In the genomic region with DNA sequence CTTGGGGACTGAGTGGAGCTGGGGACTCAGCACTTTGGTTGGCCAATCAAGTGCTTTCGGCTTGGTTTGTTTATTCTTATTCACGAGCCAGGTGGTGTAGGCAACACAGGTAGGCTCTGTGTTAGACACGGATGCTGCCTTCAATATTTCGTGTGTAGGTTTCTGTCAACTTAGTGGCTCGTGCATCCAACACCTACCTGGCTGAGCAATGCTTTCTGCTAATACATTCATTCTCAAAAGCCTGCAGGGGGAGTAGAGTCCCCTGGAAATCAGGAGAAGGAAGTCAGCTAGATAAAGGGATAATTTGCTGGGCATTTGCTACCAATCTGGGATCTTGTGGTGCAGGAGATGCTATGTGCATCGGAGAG, we compare ENCODE assay signal across 8 mouse cellular contexts. TPM values are rescaled to one million over a fixed set of nuclear protein-coding genes. Genes with fewer than 3 reads are reported as not detected.
DNase-seq lines count a peak whose midpoint lies in the region; ATAC-seq and TF ChIP-seq lines count a peak whose summit lies in the region.

No protein-coding gene starts in this region.

- peak overlapping the region; percentile 98 for H3K4me2 ChIP-seq in limb, embryonic 13.5 days (replicated peaks)

- H3K27ac ChIP-seq in cerebellum, adult 2 months (ENCODE audit: insufficient read depth, low read length), result no peak overlapping the region
- H3K27ac ChIP-seq in spleen, adult 2 months (ENCODE audit: insufficient read depth, low read length), result peak overlapping the region; percentile 72
- H3K27ac ChIP-seq in limb, embryonic 13.5 days, result no peak overlapping the region

- no peaks in the 10 kb centered on the region for H3K9me3 ChIP-seq in limb, embryonic 13.5 days

- no peak for ATAC-seq in limb, embryonic 13.5 days (ENCODE audit: low FRiP score, low read depth)
- ATAC-seq in granulocyte monocyte progenitor cell, adult 5-6 weeks (replicated peaks; ENCODE audit: poor library complexity, severe bottlenecking), result no peak

- 7% methylated on average over 6 of the region's 6 CpGs for WGBS in cerebellum, adult 2 months
- 18% methylated on average over 6 of the region's 6 CpGs for WGBS in spleen, adult 2 months
- 36% methylated on average over 6 of the region's 6 CpGs for WGBS in limb, embryonic 13.5 days

- H3K4me3 ChIP-seq in cerebellum, adult 2 months (replicated peaks; ENCODE audit: insufficient read depth, low read depth, low read length), result peak overlapping the region; percentile 60
- H3K4me3 ChIP-seq in spleen, adult 2 months (ENCODE audit: extremely low read depth, insufficient read depth, insufficient read length), result peak overlapping the region; percentile 66
- peak overlapping the region; percentile 68 for H3K4me3 ChIP-seq in limb, embryonic 13.5 days

- peaks cover 6% of the 10 kb centered on the region for H3K36me3 ChIP-seq in spleen, adult 2 months (ENCODE audit: control insufficient read depth, insufficient read depth, low read length)
- H3K36me3 ChIP-seq in limb, embryonic 13.5 days, result no peaks in the 10 kb centered on the region; the same call in 1 of the 2 replicates

- TF ChIP-seq CTCF in cerebellum, adult 2 months (IDR thresholded peaks at IDR 0.05; ENCODE audit: borderline replicate concordance, insufficient read depth, low read depth, low read length), result no peak
- TF ChIP-seq CTCF in spleen, adult 2 months (IDR thresholded peaks at IDR 0.05; ENCODE audit: extremely low read depth, insufficient read depth, insufficient read length, insufficient replicate concordance), result no peak

- no peak for TF ChIP-seq POLR2A in cerebellum, adult 2 months (IDR thresholded peaks at IDR 0.05; ENCODE audit: borderline replicate concordance, insufficient read depth, low read length)
- no peak for TF ChIP-seq POLR2A in spleen, adult 2 months (IDR thresholded peaks at IDR 0.05; ENCODE audit: low read depth, low read length)

- DNase-seq in cerebellum, adult 2 months, result no peak
- no peak for DNase-seq in cerebellum, postnatal 25 days
- no peak for DNase-seq in spleen, adult 2 months (ENCODE audit: low read depth in 1 of 2, low spot score in 2 of 2)
- DNase-seq in spleen, postnatal 4 days (ENCODE audit: low spot score in 2 of 2), result no peak
- DNase-seq in telencephalon, adult 2 months (ENCODE audit: low read depth, low spot score), result peak; percentile 22
- no peak for DNase-seq in adrenal gland, postnatal 14 days

- no peaks in the 10 kb centered on the region for H3K4me1 ChIP-seq in cerebellum, adult 2 months (ENCODE audit: control insufficient read depth, insufficient read depth, low read length)
- peaks cover 6% of the 10 kb centered on the region for H3K4me1 ChIP-seq in spleen, adult 2 months (ENCODE audit: control insufficient read depth, insufficient read depth, insufficient read length)
- H3K4me1 ChIP-seq in limb, embryonic 13.5 days, result peaks cover 14% of the 10 kb centered on the region

- peak overlapping the region; percentile 81; the same call in 1 of the 2 replicates for H3K9ac ChIP-seq in limb, embryonic 13.5 days

- H3K27me3 ChIP-seq in cerebellum, adult 2 months (ENCODE audit: control insufficient read depth, insufficient read depth, low read length), result no peaks in the 10 kb centered on the region
- no peaks in the 10 kb centered on the region for H3K27me3 ChIP-seq in spleen, adult 2 months (ENCODE audit: control insufficient read depth, insufficient read depth, low read length)
- H3K27me3 ChIP-seq in limb, embryonic 13.5 days, result no peaks in the 10 kb centered on the region

RNA-seq across cellular contexts. Expression of gene Cmpk2, which starts 1.0 kb away (rescaled TPM):
- polyA plus RNA-seq in cerebellum, adult 2 months (2012; rRNA removed), result 13.2 and 14.0 TPM in 2 replicates
- polyA plus RNA-seq in spleen, adult 2 months (2012; rRNA removed), result 8.3 and 11.5 TPM in 2 replicates
- polyA plus RNA-seq in limb, embryonic 13.5 days (2015; fragmentation: Nextera tagmentation; extraction: Ambion mirVana), result 7.2 and 8.5 TPM in 2 replicates
- total RNA-seq in granulocyte monocyte progenitor cell, adult 5-6 weeks (2014; fragmentation: Nextera tagmentation), result 12.7 and 31.5 TPM in 2 replicates
- 8.9 and 12.2 TPM in 2 replicates for total RNA-seq in granulocyte monocyte progenitor cell, adult 5-6 weeks (2017)
- 17.1 and 18.2 TPM in 2 replicates for total RNA-seq in adrenal gland, postnatal 14 days (2021)

RNA-seq across cellular contexts. Expression of gene Rsad2, which starts 13.8 kb away (rescaled TPM):
- 0.46 and 0.70 TPM in 2 replicates for polyA plus RNA-seq in cerebellum, adult 2 months (2012; rRNA removed)
- polyA plus RNA-seq in spleen, adult 2 months (2012; rRNA removed), result 17.2 and 19.8 TPM in 2 replicates
- polyA plus RNA-seq in limb, embryonic 13.5 days (2015; fragmentation: Nextera tagmentation; extraction: Ambion mirVana), result 1.3 and 1.4 TPM in 2 replicates
- not detected in 2 replicates for total RNA-seq in granulocyte monocyte progenitor cell, adult 5-6 weeks (2014; fragmentation: Nextera tagmentation)
- 0.78 TPM in 1 of 2 replicates, not detected in the other for total RNA-seq in granulocyte monocyte progenitor cell, adult 5-6 weeks (2017)
- 26.6 and 27.1 TPM in 2 replicates for total RNA-seq in adrenal gland, postnatal 14 days (2021)

RNA-seq across cellular contexts. Expression of gene Rnf144a, which starts 55.0 kb away (rescaled TPM):
- 13.8 and 16.4 TPM in 2 replicates for polyA plus RNA-seq in cerebellum, adult 2 months (2012; rRNA removed)
- polyA plus RNA-seq in spleen, adult 2 months (2012; rRNA removed), result 15.8 and 17.7 TPM in 2 replicates
- 49.9 and 60.6 TPM in 2 replicates for polyA plus RNA-seq in limb, embryonic 13.5 days (2015; fragmentation: Nextera tagmentation; extraction: Ambion mirVana)
- 26.1 and 33.5 TPM in 2 replicates for total RNA-seq in granulocyte monocyte progenitor cell, adult 5-6 weeks (2014; fragmentation: Nextera tagmentation)
- 13.5 and 13.6 TPM in 2 replicates for total RNA-seq in granulocyte monocyte progenitor cell, adult 5-6 weeks (2017)
- total RNA-seq in adrenal gland, postnatal 14 days (2021), result 24.1 and 33.5 TPM in 2 replicates
